Mouse (Mus musculus) gastrocnemius, postnatal 14 days (tissue): ENCODE results near the gene Gm47429. TPM values are rescaled to one million over a fixed set of nuclear protein-coding genes. Genes with fewer than 3 reads are reported as not detected.
"Not testable (repeated sequence)": the region's sequence is repeated elsewhere in the genome, so short reads cannot be mapped to it uniquely, and the experiment has no call there.

Experiments used
- DNase-seq: peaks from one replicate; pipeline ENCODE4 v3.0.0; 2021; ENCODE audit warnings: mixed read lengths
- intact Hi-C: fragments of 180-260 bp; cut with DNase I; formaldehyde crosslinking; loops from one replicate; pipeline ENCODE4 v1.15.1; 2025; ENCODE audit warnings: low total_unique reads
- long read RNA-seq, 2 experiments: library from polyadenylated mRNA; stranded (forward); transcript quantifications; one replicate each; pipeline ENCODE4 v2.0.0; 2021
- total RNA-seq, 2 experiments: library from RNA; stranded (reverse); gene quantifications; 2 replicates each; pipeline ENCODE4 v1.2.3; 2021

Gm47429 gene
- not detected for total RNA-seq
- long read RNA-seq, experiment 1, result 0 reads
- long read RNA-seq, experiment 2, result 0 reads

DNA sequence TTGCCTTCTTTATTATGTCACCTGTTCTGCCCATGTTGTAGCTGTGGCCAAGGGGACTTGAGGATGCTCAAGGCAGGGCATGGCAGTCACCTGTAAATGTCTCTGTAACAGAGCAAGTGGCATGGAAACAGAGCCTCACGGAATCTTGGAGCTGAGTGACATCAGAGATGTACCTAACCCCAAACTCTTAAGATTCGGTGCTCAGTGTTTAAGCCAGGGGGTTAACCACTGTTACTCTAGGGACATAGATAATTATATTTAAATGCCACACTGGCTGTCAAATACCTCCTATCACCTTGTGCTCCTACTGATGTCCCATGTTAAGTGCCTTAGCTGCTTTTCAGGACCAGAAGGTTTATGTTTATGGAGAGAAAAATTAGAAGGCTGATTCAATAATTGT is at the start of gene Gm47429:
Gene Gm47429, minus strand, starts transcription at position 101 of the 400 bp plus-strand sequence.
- intact Hi-C loops, result no loop called here
- no peak for DNase-seq

DNA sequence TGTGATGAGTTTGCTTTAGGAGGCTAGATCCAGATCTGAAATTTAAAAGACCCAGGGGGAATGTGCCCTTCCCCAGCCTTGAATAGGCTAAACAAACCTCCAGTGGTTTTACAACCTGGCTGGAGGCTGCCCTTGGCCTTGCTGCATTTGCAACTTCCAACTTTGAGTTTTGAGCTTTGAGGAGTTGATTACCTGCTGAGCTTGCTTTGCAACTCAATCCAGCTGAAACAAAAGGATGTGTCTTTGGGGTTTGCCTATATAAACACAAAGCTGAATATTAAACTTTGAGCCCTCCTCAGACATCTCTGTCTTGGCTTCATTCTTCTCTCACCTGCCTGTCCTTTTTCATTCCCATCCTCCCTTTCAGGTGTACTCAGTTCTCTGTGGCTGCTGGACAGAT is 44.8 kb upstream of the Gm47429 start:
- intact Hi-C loops, DNase-seq: not testable (repeated sequence)

DNA sequence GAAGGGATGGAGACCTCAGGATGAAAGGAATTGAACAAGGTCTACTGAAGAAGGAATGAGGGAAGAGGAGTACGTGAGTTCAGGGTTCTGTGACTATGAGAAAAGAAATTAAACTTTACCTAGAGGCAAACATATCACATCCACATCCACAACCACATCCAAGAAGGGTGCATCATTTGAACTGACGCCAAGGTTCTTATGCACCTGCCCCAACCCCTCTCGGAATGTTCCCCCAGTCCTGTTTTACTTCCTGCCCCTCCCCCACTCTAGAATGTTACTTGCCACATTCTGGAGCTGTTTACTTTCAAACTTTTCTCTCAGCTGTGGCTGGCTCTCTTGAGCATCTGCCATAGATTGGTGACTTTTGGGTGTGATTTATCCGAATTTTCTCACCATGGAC is 23.3 kb upstream of the Gm47429 start, which contains the start of gene Nutm2:
Gene Nutm2, plus strand, starts transcription at position 301 of the 400 bp plus-strand sequence.
- no peak for DNase-seq
- intact Hi-C loops, result no loop called here

DNA sequence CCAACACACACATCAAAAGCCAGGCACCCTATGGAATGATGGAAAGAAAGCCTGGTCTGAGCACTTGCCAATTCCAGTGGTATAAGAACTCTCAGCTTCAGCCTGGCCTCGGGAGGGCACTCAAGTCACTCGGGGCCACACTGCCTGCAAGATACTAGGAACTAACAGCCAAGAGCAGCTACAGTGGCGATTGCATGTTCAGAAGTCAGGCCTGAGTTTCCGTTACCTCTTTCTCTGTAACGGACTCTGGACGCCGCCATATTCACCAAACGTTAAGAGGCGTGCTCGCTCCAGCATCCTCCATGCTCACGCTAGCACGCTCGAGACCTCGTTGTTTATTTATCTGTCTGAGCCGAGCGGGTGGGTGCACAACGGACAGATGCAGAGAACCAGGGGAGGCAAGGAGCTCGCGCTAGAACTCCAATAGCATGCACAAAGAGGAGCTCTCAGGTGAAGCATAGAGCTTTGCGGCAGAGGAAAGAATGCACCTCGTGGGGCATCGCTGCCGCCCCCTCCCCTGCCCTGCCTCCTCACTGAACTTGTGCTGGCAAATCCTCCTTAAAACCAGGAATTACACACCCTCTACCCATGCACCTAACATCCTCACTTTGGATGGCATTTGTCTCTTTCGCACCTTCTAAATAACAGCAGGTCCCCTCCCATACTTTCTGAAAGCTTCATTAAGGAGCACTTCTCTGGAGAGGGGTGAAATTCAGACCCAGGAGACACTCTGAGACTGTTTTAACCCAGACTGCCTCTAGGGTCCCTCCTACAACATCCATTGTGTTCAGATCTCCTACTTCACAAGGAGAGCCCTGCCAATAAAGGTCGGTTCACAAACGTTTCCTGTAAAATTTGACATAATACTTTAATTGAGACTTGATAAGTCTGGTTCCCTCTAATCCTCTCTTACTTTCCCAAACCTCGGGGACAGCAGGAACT is 21.2 kb upstream of the Gm47429 start:
- intact Hi-C loops, result no loop called here
- no peak for DNase-seq

DNA sequence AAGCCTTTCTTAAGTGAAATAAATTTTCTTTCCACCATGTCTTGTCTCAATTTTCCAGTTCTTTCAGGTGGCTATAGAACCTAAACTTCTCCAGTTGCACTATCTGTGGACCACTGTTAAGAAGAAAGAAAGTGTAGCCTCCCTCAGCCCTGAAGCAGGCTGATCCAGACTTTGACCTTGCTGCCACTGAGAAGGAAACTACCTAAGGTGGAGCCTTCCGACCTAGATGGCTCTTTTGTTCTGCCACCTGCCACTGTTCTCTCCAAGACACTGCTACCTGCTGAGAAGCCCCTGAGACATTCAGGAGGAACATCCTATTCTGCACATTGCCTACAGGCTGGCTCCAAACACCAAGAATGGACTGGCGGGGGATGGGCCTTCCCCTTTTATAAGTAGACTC is 16.7 kb upstream of the Gm47429 start:
- intact Hi-C loops, DNase-seq: not testable (repeated sequence)

GRCm38 (mm10) chr13:50453426-50453825 is 9.7 kb upstream of the Gm47429 start:
- intact Hi-C loops, result no loop called here
- DNase-seq, result no peak

DNA sequence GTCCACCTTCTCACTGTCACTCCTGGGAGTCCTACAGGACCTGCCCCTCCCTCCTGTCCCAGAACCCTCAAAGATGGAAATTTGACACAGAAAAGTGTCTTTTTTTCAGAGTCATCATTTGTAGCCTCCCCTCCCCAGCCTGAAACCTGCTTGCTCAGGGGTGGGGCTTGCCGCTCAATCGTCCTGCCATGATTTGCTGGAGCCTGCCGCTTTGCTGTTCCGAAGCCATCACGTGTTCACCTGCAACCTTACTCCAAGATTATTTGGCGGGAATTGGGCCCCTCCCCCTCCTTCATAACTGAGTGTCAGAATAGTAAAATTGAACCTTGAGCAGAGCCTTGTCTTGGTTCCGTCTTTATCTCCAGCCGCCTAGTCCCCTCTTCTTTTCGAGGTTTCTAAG is 8.6 kb upstream of the Gm47429 start:
- DNase-seq, intact Hi-C loops: not testable (repeated sequence)

DNA sequence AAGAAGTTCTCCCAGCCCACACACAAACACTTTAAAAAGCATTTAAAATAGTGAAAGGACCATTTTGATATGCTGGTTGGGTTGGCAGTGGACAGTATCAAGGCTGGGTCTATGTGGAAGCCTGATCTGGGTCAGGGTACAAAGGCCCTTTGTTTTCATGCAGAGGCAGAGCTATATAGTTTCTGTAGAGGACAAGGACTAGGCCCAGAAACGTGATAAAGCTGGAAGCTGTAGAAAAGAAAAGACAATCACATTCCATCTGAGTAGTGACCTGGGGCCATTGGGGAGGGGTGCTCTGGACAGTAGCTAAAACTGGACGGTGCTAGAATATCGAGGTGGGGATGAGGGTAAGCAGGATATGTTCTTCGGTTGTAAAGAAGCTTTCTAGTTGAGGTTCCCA is 1.5 kb upstream of the Gm47429 start:
- intact Hi-C loops, result no loop called here
- DNase-seq, result no peak

DNA sequence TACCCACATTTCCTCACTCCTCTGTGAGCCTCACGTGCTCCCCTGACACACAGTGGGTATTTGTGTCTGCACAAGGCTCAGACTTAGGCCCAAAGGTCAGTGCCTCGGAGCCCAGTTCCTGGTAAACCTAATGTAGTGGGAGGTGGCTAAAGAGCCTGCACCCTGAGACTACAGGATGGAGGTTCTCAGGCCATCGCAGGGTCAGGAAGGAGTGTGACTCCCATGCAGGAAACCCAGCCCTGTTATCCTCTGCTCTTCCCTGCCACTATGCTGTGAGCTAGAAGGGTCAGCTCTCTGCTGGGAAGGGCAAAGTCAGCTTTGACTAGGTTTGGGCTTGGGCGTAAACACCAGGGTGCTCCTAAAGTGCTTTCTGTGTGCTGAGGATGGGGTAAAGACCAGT is 17.0 kb downstream of the Gm47429 start:
- no peak for DNase-seq
- intact Hi-C loops, result no loop called here

DNA sequence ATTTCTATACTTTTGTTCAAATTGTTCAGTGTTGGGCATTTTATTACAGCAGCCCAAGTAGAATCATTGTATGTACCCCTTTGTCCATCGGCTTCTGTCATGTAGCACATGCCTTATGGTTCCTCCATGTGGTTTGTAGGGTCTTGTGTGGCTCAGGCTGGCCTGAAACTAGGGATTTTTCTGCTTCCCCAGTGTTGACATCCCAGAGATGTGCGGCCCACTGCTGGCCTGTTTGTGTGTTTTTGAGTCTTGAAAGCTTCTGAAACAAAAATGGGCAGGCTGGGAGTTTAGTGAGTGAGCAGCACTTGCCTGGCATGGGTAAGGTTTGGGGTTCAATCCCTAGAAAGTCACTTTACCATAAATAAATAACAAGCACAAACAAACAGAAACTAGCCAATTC is 19.2 kb downstream of the Gm47429 start:
- intact Hi-C loops, result no loop called here
- no peak for DNase-seq

DNA sequence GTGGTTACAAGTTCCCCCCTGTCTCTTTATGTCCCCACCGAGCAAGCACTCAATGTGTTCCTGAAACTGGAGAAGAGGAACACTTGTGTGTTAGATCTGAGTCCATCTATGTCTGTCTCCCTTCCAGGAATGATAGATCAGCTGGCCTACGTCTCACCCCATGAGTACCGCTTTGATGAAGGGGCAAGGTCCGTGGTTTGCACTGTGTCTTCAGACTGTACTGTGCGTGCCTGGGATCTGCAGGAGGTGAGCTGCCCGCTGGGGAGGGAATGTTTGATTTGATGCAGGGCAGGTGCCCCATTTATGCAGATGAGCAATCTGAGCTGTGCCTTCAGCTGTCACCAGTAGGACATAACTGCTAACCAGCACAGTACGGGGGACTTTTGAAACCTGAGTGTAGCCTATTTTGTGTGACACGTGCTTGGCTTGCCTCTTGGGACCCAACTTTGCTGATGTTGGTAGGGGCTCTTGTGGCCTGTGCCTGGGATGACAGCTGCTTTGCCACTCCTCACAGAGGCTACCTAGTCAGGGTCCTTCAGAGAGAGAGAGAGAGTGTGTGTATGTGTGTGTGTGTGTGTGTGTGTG is 20.0 kb downstream of the Gm47429 start:
- intact Hi-C loops, result no loop called here
- no peak for DNase-seq

DNA sequence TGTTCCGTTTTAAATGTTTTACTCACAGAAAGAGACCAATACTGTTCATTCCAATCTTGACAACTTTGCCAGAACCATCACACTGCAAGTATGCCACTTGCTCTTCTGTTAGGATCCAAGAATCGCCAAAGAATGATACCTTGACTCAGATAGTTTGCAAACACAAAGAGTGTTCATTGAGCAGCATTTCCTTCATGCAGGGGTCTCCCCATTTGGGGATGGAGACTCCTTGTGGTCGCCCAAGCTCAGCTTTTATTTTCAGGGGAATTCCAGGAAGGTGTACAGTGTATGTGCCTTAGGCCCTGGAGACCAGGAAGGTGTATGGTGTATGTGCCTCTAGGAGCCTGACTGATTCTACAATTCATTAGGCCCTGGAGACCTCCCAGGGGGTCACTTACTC is 25.3 kb downstream of the Gm47429 start:
- DNase-seq, result no peak
- intact Hi-C loops, result no loop called here

DNA sequence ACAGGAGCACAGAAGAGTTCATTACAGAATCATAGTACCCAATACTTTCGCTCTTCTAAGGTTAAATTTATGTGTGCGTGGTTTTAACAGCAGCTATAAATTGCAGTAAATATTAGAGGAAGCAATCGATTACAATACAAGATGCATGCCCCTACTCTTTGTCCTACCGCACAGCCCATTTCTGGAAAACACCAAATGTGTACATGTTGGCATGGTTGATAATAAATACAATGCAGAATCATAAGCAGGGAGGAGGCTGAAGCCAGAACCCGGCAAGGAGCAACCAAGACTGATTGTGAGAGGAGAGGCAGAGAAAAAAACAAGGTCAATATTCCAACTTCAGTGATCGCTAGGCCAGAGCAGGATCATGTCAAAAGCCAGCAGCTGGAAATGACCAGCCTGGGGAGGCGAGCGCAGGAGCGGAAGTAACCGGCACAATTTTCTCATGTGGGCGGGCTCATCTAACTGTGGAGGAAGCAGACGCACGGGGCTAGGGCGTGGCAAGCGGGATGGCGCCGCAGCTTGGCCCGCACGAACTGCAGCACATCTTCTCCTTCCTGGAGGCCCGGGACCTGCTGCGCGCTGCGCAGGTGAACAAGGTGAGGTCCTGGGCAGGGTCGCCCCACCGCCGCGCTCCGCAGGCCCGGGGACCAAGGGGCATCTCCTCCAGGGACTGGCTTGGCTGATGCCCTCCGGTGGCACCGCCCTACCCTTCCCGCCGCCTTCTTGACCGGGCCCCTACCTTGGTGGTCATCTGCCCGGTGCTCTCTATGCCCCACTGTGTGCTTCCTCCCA is 26.1 kb downstream of the Gm47429 start, which contains the start of gene Fbxw17:
Gene Fbxw17, plus strand, starts transcription at position 476 of the 795 bp plus-strand sequence.
- intact Hi-C loops, result no loop called here
- DNase-seq, result peak; percentile 79

Other genes with a start within 250 kb of the Gm47429 start
- not detected for gene Gm906, start 193.6 kb downstream of the Gm47429 start, total RNA-seq
- 1 to 10 TPM; 6.0 to 6.9 TPM for gene Fbxw17, start 26.0 kb downstream of the Gm47429 start, total RNA-seq
- gene Nutm2, start 23.4 kb upstream of the Gm47429 start, total RNA-seq, result not detected
- not detected for gene Gm904, start 199.3 kb upstream of the Gm47429 start, total RNA-seq